Mouse (Mus musculus) CH12.LX (cell line): ENCODE results near the gene Cdr2.

Source experiments
- CHD1 ChIP-seq: IDR thresholded peaks from 2 replicates; pipeline ENCODE4 v1.6.1; 2012; ENCODE audit warnings: low read depth, low read length, improper control_type of control experiment, inconsistent platforms
- CTCF ChIP-seq, 2 experiments: IDR thresholded peaks in 1 of 2; conservative IDR thresholded peaks in 1 of 2; 2 replicates each; pipeline ENCODE4 v1.5.1; 2011 to 2012; ENCODE audit warnings: low read depth in 2 of 2, low read length in 2 of 2, improper control_type of control experiment in 1 of 2, inconsistent platforms in 1 of 2, mild to moderate bottlenecking in 1 of 2, moderate library complexity in 1 of 2
- E2F4 ChIP-seq: IDR thresholded peaks from 2 replicates; pipeline ENCODE4 v1.6.1; 2011; ENCODE audit warnings: low read depth, low read length, improper control_type of control experiment; ENCODE audit not compliant: insufficient replicate concordance
- ELF1 ChIP-seq: IDR thresholded peaks from 2 replicates; pipeline ENCODE4 v1.6.1; 2014; ENCODE audit warnings: low read depth, mild to moderate bottlenecking, inconsistent platforms, low read length, improper control_type of control experiment
- EP300 ChIP-seq: IDR thresholded peaks from 2 replicates; pipeline ENCODE4 v1.6.1; 2011; ENCODE audit warnings: low read length, improper control_type of control experiment
- HCFC1 ChIP-seq: IDR thresholded peaks from 2 replicates; pipeline ENCODE4 v1.6.1; 2012; ENCODE audit warnings: low read depth, mild to moderate bottlenecking, inconsistent platforms, low read length, improper control_type of control experiment
- MAFK ChIP-seq: IDR thresholded peaks from 2 replicates; pipeline ENCODE4 v1.6.1; 2011; ENCODE audit warnings: low read length, improper control_type of control experiment; ENCODE audit not compliant: insufficient replicate concordance
- MAZ ChIP-seq: IDR thresholded peaks from 2 replicates; pipeline ENCODE4 v1.6.1; 2012; ENCODE audit warnings: low read depth, mild to moderate bottlenecking, inconsistent platforms, low read length, improper control_type of control experiment, moderate library complexity
- MYC ChIP-seq: IDR thresholded peaks from 2 replicates; pipeline ENCODE4 v1.6.1; 2011; ENCODE audit warnings: low read depth, mild to moderate bottlenecking, improper control_type of control experiment, low read length
- NELFE ChIP-seq: IDR thresholded peaks from 2 replicates; pipeline ENCODE4 v1.6.1; 2011; ENCODE audit warnings: low read depth, low read length, improper control_type of control experiment
- POLR2A ChIP-seq: IDR thresholded peaks from 2 replicates; pipeline ENCODE4 v1.6.1; 2011; ENCODE audit warnings: low read depth, mild to moderate bottlenecking, improper control_type of control experiment, low read length
- SMC3 ChIP-seq: IDR thresholded peaks from 2 replicates; pipeline ENCODE4 v1.6.1; 2011; ENCODE audit warnings: low read depth, low read length, improper control_type of control experiment
- ZC3H11A ChIP-seq: IDR thresholded peaks from 2 replicates; pipeline ENCODE4 v1.6.1; 2012; ENCODE audit warnings: low read depth, mild to moderate bottlenecking, inconsistent platforms, low read length, improper control_type of control experiment
- ZMIZ1 ChIP-seq: IDR thresholded peaks from 2 replicates; pipeline ENCODE4 v1.6.1; 2012; ENCODE audit warnings: low read depth, mild to moderate bottlenecking, inconsistent platforms, low read length, improper control_type of control experiment

- TF ChIP-seq CTCF (conservative IDR thresholded peaks at IDR 0.05 in 1 of 2, IDR thresholded peaks at IDR 0.05 in 1 of 2; ENCODE audit: low read depth in 2 of 2, low read length in 2 of 2): no peak
- TF ChIP-seq POLR2A: no peak
- TF ChIP-seq EP300: no peak
- no peak for TF ChIP-seq HCFC1
- TF ChIP-seq MAZ: no peak
- no peak for TF ChIP-seq E2F4
- no peak for TF ChIP-seq MAFK
- TF ChIP-seq ELF1: no peak
- no peak for TF ChIP-seq CHD1
- no peak for TF ChIP-seq ZC3H11A
- no peak for TF ChIP-seq ZMIZ1
- no peak for TF ChIP-seq NELFE
- no peak for TF ChIP-seq MYC
- no peak for TF ChIP-seq SMC3
Measured at GRCm38 (mm10) chr7:121018778-121019177, 36.7 kb upstream of the Cdr2 start.
